Mouse (Mus musculus) midbrain, postnatal 0 days (tissue): ENCODE data around the gene Surf6. TPM values are rescaled to one million over a fixed set of nuclear protein-coding genes. Genes with fewer than 3 reads are reported as not detected.

Experiments
- ATAC-seq: fragments of 200-750 bp; cut with Nextera tagmentation; 2 replicates; pipeline ENCODE4 v1.8.0; 2017; ENCODE audit warnings: moderate number of reproducible peaks, mild to moderate bottlenecking, moderate TSS enrichment, moderate library complexity; ENCODE audit not compliant: low FRiP score
- DNase-seq: peaks from one replicate; pipeline ENCODE4 v3.0.0-alpha.2; 2015; ENCODE audit warnings: low spot score
- H3K27ac ChIP-seq: fragments of 300-500 bp; sonication (generic); 2 replicates; pipeline ENCODE4 v1.5.1; 2014; ENCODE audit warnings: low read depth, mild to moderate bottlenecking, low read length, mixed read lengths
- H3K27me3 ChIP-seq: fragments of 300-500 bp; sonication (generic); 2 replicates; pipeline ENCODE4 v1.6.1; 2014; ENCODE audit warnings: low read length, control low read depth, mixed read lengths; ENCODE audit not compliant: insufficient read depth
- H3K36me3 ChIP-seq: fragments of 300-500 bp; sonication (generic); 2 replicates; pipeline ENCODE4 v1.6.1; 2014; ENCODE audit warnings: low read length, control low read depth, mixed read lengths; ENCODE audit not compliant: insufficient read depth
- H3K4me1 ChIP-seq: fragments of 300-500 bp; sonication (generic); 2 replicates; pipeline ENCODE4 v1.6.1; 2014; ENCODE audit warnings: mild to moderate bottlenecking, control low read depth, antibody characterized with exemption, low read length, mixed read lengths; ENCODE audit not compliant: insufficient read depth
- H3K4me2 ChIP-seq: fragments of 300-500 bp; sonication (generic); 2 replicates; pipeline ENCODE4 v1.6.1; 2014; ENCODE audit warnings: low read depth, mild to moderate bottlenecking, low read length, mixed read lengths; ENCODE audit not compliant: poor library complexity, severe bottlenecking
- H3K4me3 ChIP-seq: fragments of 300-500 bp; sonication (generic); 2 replicates; pipeline ENCODE4 v1.5.1; 2014; ENCODE audit warnings: low read depth, mild to moderate bottlenecking, low read length, moderate library complexity
- H3K9ac ChIP-seq: fragments of 300-500 bp; sonication (generic); replicated peaks from 2 replicates; pipeline ENCODE4 v1.6.1; 2014; ENCODE audit warnings: mild to moderate bottlenecking, low read length, moderate library complexity, mixed read lengths; ENCODE audit not compliant: poor library complexity, severe bottlenecking
- H3K9me3 ChIP-seq: fragments of 300-500 bp; sonication (generic); 2 replicates; pipeline ENCODE4 v1.6.1; 2016; ENCODE audit warnings: low read length, control low read depth
- CTCF ChIP-seq: IDR thresholded peaks from 2 replicates; pipeline ENCODE4 v1.5.1; 2016; ENCODE audit warnings: antibody characterized with exemption, mild to moderate bottlenecking
- WGBS: fragments of 180-500 bp; shearing (Covaris S2); extraction: QIAGEN DNeasy Blood & Tissue Kit; methylation state at CpG from one replicate; pipeline ENCODE4 v1.1.7; 2014; 5-methylcytosine and 5-hydroxymethylcytosine counted together
- polyA plus RNA-seq: library from polyadenylated mRNA; unstranded; fragments of >200 nt; fragmentation: Nextera tagmentation; extraction: Ambion mirVana; gene quantifications from 2 replicates; pipeline ENCODE4 v1.2.1, GENCODE M21; 2015
- total RNA-seq: library from RNA; depleted of rRNA; stranded (reverse); fragments of >200 nt; gene quantifications from 2 replicates; pipeline ENCODE4 v1.2.3, GENCODE M21; 2014; rRNA removed

Gene Surf6
- total and polyA plus RNA-seq, 2 experiments from 2014 or later, result 17.2 to 27.8 TPM

DNA sequence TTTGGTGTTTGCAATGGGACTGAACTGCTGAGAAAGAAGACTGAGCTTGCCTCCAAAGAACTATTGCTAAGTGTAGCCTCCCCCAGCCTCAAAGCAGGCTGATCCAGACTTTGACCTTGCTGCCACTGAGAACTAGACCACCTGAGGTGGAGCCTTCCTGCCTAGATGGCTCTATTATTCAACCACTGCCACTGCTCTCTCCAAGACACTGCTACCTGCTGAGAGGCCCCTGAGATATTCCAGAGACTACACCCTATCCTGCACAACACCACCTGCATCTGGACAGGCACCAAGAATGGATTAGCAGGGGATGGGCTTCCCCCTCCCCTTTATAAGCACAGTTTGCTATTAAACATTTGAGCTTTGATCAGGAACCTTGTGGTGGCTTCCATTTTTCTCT, 24.1 kb downstream of the Surf6 start:
- Histone ChIP-seq H3K36me3 (no peaks in the 10 kb centered on the region), H3K4me2 (no peak overlapping the region), H3K4me3 (no peak overlapping the region), H3K27me3 (no peaks in the 10 kb centered on the region), H3K27ac (no peak overlapping the region), H3K9ac (no peak overlapping the region), H3K4me1 (no peaks in the 10 kb centered on the region), H3K9me3 (no peaks in the 10 kb centered on the region)
- DNase-seq (no peak), ATAC-seq (no peak)
- no peak for TF ChIP-seq CTCF

DNA sequence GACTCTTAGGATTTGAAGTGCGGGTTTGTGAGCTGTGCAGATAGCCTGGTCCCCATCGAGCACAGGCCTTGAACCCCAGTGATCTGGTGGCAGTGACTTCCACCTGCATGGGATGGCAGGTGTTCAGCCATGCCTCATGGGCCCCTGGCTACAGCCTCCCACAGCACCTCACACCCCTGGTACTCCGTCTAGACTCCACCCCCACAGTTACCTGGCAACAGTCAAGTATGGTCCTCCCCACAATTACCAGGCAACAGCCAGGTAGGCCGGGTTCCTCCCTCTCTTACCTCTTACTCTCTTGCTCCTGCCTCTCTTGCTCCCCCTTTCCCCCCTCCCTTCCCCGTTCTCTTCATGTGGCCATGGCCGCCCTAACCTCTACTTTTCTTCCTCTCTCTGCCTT, 32.0 kb downstream of the Surf6 start:
- no peaks in the 10 kb centered on the region for H3K4me1 ChIP-seq
- H3K4me3 ChIP-seq, result no peak overlapping the region
- 73% methylated on average over 6 of the region's 6 CpGs for WGBS
- no peak overlapping the region for H3K9ac ChIP-seq
- DNase-seq (no peak), ATAC-seq (no peak)
- no peaks in the 10 kb centered on the region for H3K36me3 ChIP-seq
- H3K9me3 ChIP-seq, result no peaks in the 10 kb centered on the region
- TF ChIP-seq CTCF, result no peak
- H3K4me2 ChIP-seq, result no peak overlapping the region
- H3K27me3 ChIP-seq, result no peaks in the 10 kb centered on the region
- no peak overlapping the region for H3K27ac ChIP-seq

DNA sequence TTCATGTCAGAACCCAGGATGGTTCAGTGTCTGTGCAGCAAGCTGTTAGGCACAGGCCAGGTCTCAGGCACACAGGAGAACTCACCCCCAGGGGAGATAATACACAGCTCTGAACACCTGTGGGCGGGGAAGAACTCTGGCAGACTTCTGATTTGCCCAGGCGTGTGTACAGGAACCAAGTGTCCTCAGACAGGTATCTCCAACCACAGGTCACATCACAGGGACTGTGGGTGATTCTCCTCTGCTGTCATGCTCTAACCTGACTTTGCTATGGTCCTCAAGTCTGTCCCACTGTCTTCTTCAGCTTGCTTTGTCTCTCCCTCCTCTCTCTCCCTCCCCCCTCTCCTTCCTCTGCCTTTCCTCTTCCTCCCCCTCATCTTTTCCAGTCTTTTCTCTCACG, 37.8 kb downstream of the Surf6 start, which contains the start of gene Abo:
Gene Abo, minus strand, starts transcription at position 101 of the 400 bp plus-strand sequence.
- Histone ChIP-seq H3K4me2 (no peak within 1 kb of the TSS), H3K4me1 (no peaks in the 10 kb centered on the region), H3K36me3 (no peaks in the 10 kb centered on the region), H3K9ac (no peak within 1 kb of the TSS), H3K9me3 (no peaks in the 10 kb centered on the region), H3K4me3 (no peak within 1 kb of the TSS), H3K27me3 (no peaks in the 10 kb centered on the region), H3K27ac (no peak within 1 kb of the TSS)
- 74% methylated on average over 3 of the region's 3 CpGs for WGBS
- ATAC-seq (no peak), DNase-seq (no peak)
- TF ChIP-seq CTCF, result no peak

DNA sequence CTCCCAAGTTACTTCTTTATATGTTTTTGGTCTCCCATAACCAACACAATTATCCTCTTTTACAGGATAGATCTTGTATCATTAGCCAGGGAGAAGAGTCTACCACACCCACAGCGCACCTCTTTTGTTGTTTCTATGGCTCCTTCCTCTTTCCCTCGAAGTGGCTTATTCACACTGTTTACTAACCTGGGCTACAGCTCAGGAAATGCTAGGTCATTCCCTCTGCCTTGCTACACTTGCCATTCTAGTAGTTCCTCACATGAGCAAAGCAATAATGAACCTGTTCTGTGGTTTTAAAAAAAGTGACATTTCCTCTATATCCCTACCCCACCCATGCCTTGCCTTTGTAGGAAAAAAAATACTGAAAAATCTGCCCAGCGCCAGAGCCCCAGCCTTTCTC, 39.8 kb downstream of the Surf6 start:
- Histone ChIP-seq H3K9me3 (no peaks in the 10 kb centered on the region), H3K27ac (no peak overlapping the region), H3K36me3 (no peaks in the 10 kb centered on the region), H3K9ac (no peak overlapping the region), H3K4me2 (no peak overlapping the region), H3K4me3 (no peak overlapping the region), H3K27me3 (no peaks in the 10 kb centered on the region), H3K4me1 (no peaks in the 10 kb centered on the region)
- 72% methylated on average over 3 of the region's 3 CpGs for WGBS
- DNase-seq (no peak), ATAC-seq (no peak)
- no peak for TF ChIP-seq CTCF

DNA sequence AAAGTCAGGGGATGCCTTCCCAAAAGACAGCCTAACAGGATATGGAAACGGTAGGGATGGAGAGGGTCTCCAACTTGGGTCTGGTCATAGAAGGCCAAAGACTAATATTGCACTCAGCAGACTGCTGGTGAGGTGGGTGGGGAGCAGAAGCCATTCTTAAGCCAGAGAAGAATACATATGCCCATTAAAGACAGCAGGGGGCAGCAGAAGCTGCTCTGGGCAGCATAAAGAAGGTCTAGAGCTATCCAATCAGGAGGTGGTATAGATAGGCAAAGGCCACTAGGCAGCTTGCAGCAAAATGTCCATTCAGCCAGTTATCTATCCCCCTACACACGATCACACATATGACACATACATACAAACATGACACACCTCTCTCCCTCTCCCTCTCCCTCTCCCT, 55.0 kb downstream of the Surf6 start:
- Histone ChIP-seq H3K4me3 (no peak overlapping the region), H3K36me3 (no peaks in the 10 kb centered on the region), H3K9ac (no peak overlapping the region), H3K27ac (no peak overlapping the region), H3K9me3 (no peaks in the 10 kb centered on the region), H3K4me2 (no peak overlapping the region), H3K4me1 (no peaks in the 10 kb centered on the region), H3K27me3 (no peaks in the 10 kb centered on the region)
- DNase-seq (peak; percentile 0), ATAC-seq (no peak)
- 53% methylated on average over 2 of the region's 2 CpGs for WGBS
- TF ChIP-seq CTCF, result peak; percentile 51

Other genes starting within 250 kb of the Surf6 start
- not detected in 2 replicates for gene Lcn4, start 231.6 kb downstream of the Surf6 start, total RNA-seq
- not detected in 2 replicates for gene Lcn4, start 231.6 kb downstream of the Surf6 start, polyA plus RNA-seq
- gene Abo, start 37.9 kb downstream of the Surf6 start, total RNA-seq, result not detected in 2 replicates
- not detected in 2 replicates for gene Abo, start 37.9 kb downstream of the Surf6 start, polyA plus RNA-seq
- gene Med22, start 7.8 kb upstream of the Surf6 start, total RNA-seq, result 106 and 119 TPM in 2 replicates
- 139 and 144 TPM in 2 replicates for gene Med22, start 7.8 kb upstream of the Surf6 start, polyA plus RNA-seq
- 910 and 1,034 TPM in 2 replicates for gene Rpl7a, start 7.9 kb upstream of the Surf6 start, total RNA-seq
- 411 and 433 TPM in 2 replicates for gene Rpl7a, start 7.9 kb upstream of the Surf6 start, polyA plus RNA-seq
- 27.5 and 30.0 TPM in 2 replicates for gene Surf2, start 13.5 kb upstream of the Surf6 start, total RNA-seq
- 55.2 and 55.5 TPM in 2 replicates for gene Surf2, start 13.5 kb upstream of the Surf6 start, polyA plus RNA-seq
- 59.7 and 78.8 TPM in 2 replicates for gene Surf1, start 13.7 kb upstream of the Surf6 start, total RNA-seq
- 112 and 122 TPM in 2 replicates for gene Surf1, start 13.7 kb upstream of the Surf6 start, polyA plus RNA-seq
- 108 and 120 TPM in 2 replicates for gene Surf4, start 31.0 kb upstream of the Surf6 start, total RNA-seq
- 101 and 102 TPM in 2 replicates for gene Surf4, start 31.0 kb upstream of the Surf6 start, polyA plus RNA-seq
- gene Stkld1, start 31.2 kb upstream of the Surf6 start, total RNA-seq, result 0.33 TPM in 1 of 2 replicates, not detected in the other
- gene Stkld1, start 31.2 kb upstream of the Surf6 start, polyA plus RNA-seq, result 0.11 and 0.17 TPM in 2 replicates
- 39.1 and 41.8 TPM in 2 replicates for gene Rexo4, start 61.5 kb upstream of the Surf6 start, total RNA-seq
- gene Rexo4, start 61.5 kb upstream of the Surf6 start, polyA plus RNA-seq, result 26.0 and 29.4 TPM in 2 replicates
- 0.38 TPM in 1 of 2 replicates, not detected in the other for gene Adamts13, start 70.5 kb upstream of the Surf6 start, total RNA-seq
- 0.31 TPM in 1 of 2 replicates, not detected in the other for gene Adamts13, start 70.5 kb upstream of the Surf6 start, polyA plus RNA-seq
- 52.8 and 63.0 TPM in 2 replicates for gene Cacfd1, start 107.0 kb upstream of the Surf6 start, total RNA-seq
- gene Cacfd1, start 107.0 kb upstream of the Surf6 start, polyA plus RNA-seq, result 97.1 and 98.8 TPM in 2 replicates
- gene Slc2a6, start 125.1 kb upstream of the Surf6 start, total RNA-seq, result 23.8 and 31.8 TPM in 2 replicates
- gene Slc2a6, start 125.1 kb upstream of the Surf6 start, polyA plus RNA-seq, result 14.4 and 14.8 TPM in 2 replicates
- 0.16 TPM in 1 of 2 replicates, not detected in the other for gene Mymk, start 169.3 kb upstream of the Surf6 start, total RNA-seq
- 0.15 TPM in 1 of 2 replicates, not detected in the other for gene Mymk, start 169.3 kb upstream of the Surf6 start, polyA plus RNA-seq
- gene Adamtsl2, start 176.5 kb upstream of the Surf6 start, total RNA-seq, result 14.3 and 17.0 TPM in 2 replicates
- gene Adamtsl2, start 176.5 kb upstream of the Surf6 start, polyA plus RNA-seq, result 7.3 and 9.3 TPM in 2 replicates
- gene Fam163b, start 239.6 kb upstream of the Surf6 start, total RNA-seq, result 4.9 and 8.4 TPM in 2 replicates
- gene Fam163b, start 239.6 kb upstream of the Surf6 start, polyA plus RNA-seq, result 13.0 and 13.9 TPM in 2 replicates